Mouse (Mus musculus): ENCODE measurements at regions not wholly inside any gene's neighbourhood (a gene's known extent, or its start where the extent isn't known, plus 50 kb on each side); places are given as distances from the start of the nearest gene placed in this dataset.
"Not testable (repeated sequence)": the region's sequence is repeated elsewhere in the genome, so short reads cannot be mapped to it uniquely, and the experiment has no call there.

- intact Hi-C loops (cut with DNase I) = no loop called here
- no peak for DNase-seq (ENCODE audit: low spot score in 2 of 2)
Observed at GRCm38 (mm10) chr1:164744955-164745608, 51.4 kb upstream of the Dpt start.

GRCm38 (mm10) chr1:164744499-164744898 lies 51.9 kb upstream of the Dpt start:
- DNase-seq (ENCODE audit: low spot score in 2 of 2) = no peak
- intact Hi-C loops (cut with DNase I) = no loop called here

GRCm38 (mm10) chr1:164742897-164743296 lies 53.5 kb upstream of the Dpt start:
- intact Hi-C loops (cut with DNase I); DNase-seq (ENCODE audit: low spot score in 2 of 2): not testable (repeated sequence)

GRCm38 (mm10) chr1:164735646-164736045 lies 60.8 kb upstream of the Dpt start:
- intact Hi-C loops (cut with DNase I) = no loop called here
- DNase-seq (ENCODE audit: low spot score in 2 of 2) = no peak

- no peak for DNase-seq (ENCODE audit: low spot score in 2 of 2)
- intact Hi-C loops (cut with DNase I) = no loop called here
Observed at GRCm38 (mm10) chr1:164733741-164734140, 62.7 kb upstream of the Dpt start.

- DNase-seq (ENCODE audit: low spot score in 2 of 2) = peak; percentile 61 to 77
- intact Hi-C loops (cut with DNase I) = no loop called here
Observed at GRCm38 (mm10) chr1:164722054-164722453, 74.4 kb upstream of the Dpt start.

- no peak for DNase-seq (ENCODE audit: low spot score in 2 of 2)
- intact Hi-C loops (cut with DNase I) = no loop called here
Observed at GRCm38 (mm10) chr1:164714905-164715304, 81.5 kb upstream of the Dpt start.

- DNase-seq (ENCODE audit: low spot score in 2 of 2) = no peak
- intact Hi-C loops (cut with DNase I) = no loop called here
Observed at GRCm38 (mm10) chr1:164713798-164714551, 82.5 kb upstream of the Dpt start.

GRCm38 (mm10) chr1:164712514-164712913 lies 83.9 kb upstream of the Dpt start:
- intact Hi-C loops (cut with DNase I) = no loop called here
- no peak for DNase-seq (ENCODE audit: low spot score in 2 of 2)

GRCm38 (mm10) chr1:164704397-164705091 lies 91.9 kb upstream of the Dpt start:
- no peak for DNase-seq (ENCODE audit: low spot score in 2 of 2)
- intact Hi-C loops (cut with DNase I) = no loop called here

- intact Hi-C loops (cut with DNase I) = no loop called here
- DNase-seq (ENCODE audit: low spot score in 2 of 2) = no peak
Observed at GRCm38 (mm10) chr1:164703560-164704131, 92.8 kb upstream of the Dpt start.

GRCm38 (mm10) chr1:164690055-164690454 lies 106.4 kb upstream of the Dpt start:
- no peak for DNase-seq (ENCODE audit: low spot score in 2 of 2)
- intact Hi-C loops (cut with DNase I) = no loop called here

GRCm38 (mm10) chr1:164689311-164689710 lies 107.1 kb upstream of the Dpt start:
- DNase-seq (ENCODE audit: low spot score in 2 of 2) = peak; percentile 38 to 47
- intact Hi-C loops (cut with DNase I) = loop anchor here (5.0 to 10.0 kb wide), 2 partner anchors 215 to 428 kb away; no protein-coding TSS in a partner anchor

- DNase-seq (ENCODE audit: low spot score in 2 of 2) = no peak
Observed at GRCm38 (mm10) chr1:164684437-164684836, 112.0 kb upstream of the Dpt start.

GRCm38 (mm10) chr1:164683788-164684187 lies 112.7 kb upstream of the Dpt start:
- DNase-seq (ENCODE audit: low spot score in 2 of 2) = peak; percentile 32 to 52
- intact Hi-C loops (cut with DNase I) = loop anchor here (2.0 to 10.0 kb wide), 6 partner anchors 74 to 354 kb away; no protein-coding TSS in a partner anchor

More at GRCm38 (mm10) chr1:164684437-164684836, 112.0 kb upstream of the Dpt start:
- intact Hi-C loops (cut with DNase I) = loop anchor here (2.0 to 10.0 kb wide), 5 partner anchors 73 to 353 kb away; no protein-coding TSS in a partner anchor

- intact Hi-C loops (cut with DNase I) = loop anchor here (2.0 to 10.0 kb wide), 5 partner anchors 74 to 354 kb away; no protein-coding TSS in a partner anchor
- DNase-seq (ENCODE audit: low spot score in 2 of 2) = no peak
Observed at GRCm38 (mm10) chr1:164682867-164683599, 113.4 kb upstream of the Dpt start.

- DNase-seq (ENCODE audit: low spot score in 2 of 2) = no peak
Observed at GRCm38 (mm10) chr1:164682426-164682825, 114.0 kb upstream of the Dpt start.

GRCm38 (mm10) chr1:164681582-164681981 lies 114.9 kb upstream of the Dpt start:
- peak; percentile 47 to 61 for DNase-seq (ENCODE audit: low spot score in 2 of 2)
- intact Hi-C loops (cut with DNase I) = loop anchor here (5.0 to 10.0 kb wide), 4 partner anchors 76 to 356 kb away; no protein-coding TSS in a partner anchor

More at GRCm38 (mm10) chr1:164682426-164682825, 114.0 kb upstream of the Dpt start:
- intact Hi-C loops (cut with DNase I) = loop anchor here (2.0 to 10.0 kb wide), 5 partner anchors 75 to 355 kb away; no protein-coding TSS in a partner anchor

- intact Hi-C loops (cut with DNase I) = no loop called here
- no peak for DNase-seq (ENCODE audit: low spot score in 2 of 2)
Observed at GRCm38 (mm10) chr1:164678303-164678702, 118.1 kb upstream of the Dpt start.
